Mouse (Mus musculus) 416B (cell line): Measurements from ENCODE around the gene Fam71d.

Experiments
- DNase-seq: peaks from one replicate; pipeline ENCODE4 v3.0.0; 2011; ENCODE audit warnings: low read depth

Gene Fam71d

GRCm38 (mm10) chr12:78691325-78691724 lies at the start of gene Fam71d:
Gene Fam71d, plus strand, starts transcription at chr12:78691535.
- DNase-seq = no peak

DNA sequence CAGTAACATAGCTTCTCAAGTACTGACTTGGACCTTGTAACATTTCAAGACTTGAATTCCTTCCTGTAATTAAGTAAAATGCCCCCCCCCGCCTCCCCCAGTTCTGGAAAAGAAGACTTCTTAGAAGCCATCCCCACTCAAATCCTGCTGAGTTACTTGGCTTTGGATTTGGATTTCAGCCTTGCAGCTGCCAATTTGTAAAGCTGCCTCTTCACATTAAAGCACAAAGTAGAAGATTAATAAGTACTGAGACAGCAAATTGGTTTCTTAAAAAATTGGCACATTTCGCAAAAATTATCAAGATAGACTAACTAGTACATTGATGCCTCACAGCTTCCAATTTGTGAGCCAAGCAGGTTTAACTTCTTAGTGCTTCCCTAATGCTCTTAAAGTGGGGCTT lies 47.6 kb upstream of the Fam71d start:
- DNase-seq = no peak

DNA sequence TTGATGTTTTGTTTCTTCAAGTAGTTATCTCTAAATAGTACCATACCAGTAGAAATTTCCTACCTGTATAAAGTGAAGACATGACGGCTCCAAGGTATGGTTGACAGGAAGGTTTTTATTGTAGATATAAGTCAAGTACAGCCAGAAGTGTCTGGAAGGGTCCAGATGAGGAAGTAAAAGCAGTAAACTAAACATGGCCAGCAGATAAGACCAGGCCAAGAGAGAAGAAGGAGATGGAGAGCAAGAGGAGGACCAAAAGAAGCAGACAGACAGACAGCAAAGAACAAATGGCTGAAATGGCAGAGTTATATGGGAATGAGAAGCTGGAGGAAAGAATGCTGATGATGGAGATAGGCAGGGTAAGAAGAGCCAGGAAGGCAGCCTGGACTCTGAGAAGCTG lies 46.1 kb upstream of the Fam71d start:
- DNase-seq = no peak

DNA sequence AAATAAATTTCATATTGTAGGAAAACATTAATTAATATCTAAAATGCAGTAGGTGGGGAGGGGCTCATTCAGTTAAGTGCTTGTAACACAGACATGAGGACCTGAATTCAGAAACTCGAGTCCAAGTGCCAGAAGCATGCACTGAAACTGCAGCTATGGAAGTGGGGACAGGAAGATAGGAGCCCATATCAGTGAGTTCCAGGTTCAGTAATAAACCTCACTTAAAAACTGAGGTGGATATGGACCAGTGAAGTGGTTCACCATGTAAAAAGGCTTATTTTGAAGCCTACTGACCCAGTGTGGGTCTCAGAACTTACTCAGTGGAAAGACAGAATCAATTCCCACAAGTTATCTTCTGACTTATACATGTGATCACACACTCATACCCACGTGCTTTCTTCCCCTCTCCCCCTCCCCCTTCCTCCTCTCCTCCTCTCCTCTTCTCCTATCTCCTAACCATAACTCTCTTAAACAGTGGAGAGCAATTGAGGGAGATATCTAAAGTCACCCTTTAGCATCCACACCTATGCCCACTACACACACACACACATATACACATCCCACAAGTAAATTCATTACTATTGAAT lies 31.5 kb upstream of the Fam71d start:
- no peak for DNase-seq

GRCm38 (mm10) chr12:78678101-78678806 lies 13.1 kb upstream of the Fam71d start:
- no peak for DNase-seq

- peak; percentile 69 for DNase-seq
Measured at GRCm38 (mm10) chr12:78678807-78679189, 12.5 kb upstream of the Fam71d start.

DNA sequence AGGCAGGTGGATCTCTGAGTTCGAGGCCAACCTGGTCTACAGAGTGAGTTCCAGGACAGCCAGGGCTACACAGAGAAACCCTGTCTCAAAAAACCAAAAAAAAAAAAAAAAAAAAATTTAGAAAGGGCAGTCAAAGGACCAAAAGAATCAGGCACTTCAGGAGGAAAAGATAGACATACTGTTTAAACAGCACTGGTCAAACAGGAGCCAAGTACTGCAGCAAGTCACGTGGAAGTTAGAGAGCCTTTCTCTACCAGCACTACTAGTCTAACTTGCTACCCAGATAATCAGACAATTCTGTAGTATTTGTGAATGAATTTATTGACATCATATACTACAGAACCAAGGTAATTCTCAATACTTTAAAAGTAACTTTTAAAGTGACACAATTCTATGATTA lies 10.3 kb upstream of the Fam71d start:
- DNase-seq = no peak

- peak; percentile 32 for DNase-seq
Measured at GRCm38 (mm10) chr12:78682279-78682678, 9.1 kb upstream of the Fam71d start.

GRCm38 (mm10) chr12:78685669-78686215 lies 5.6 kb upstream of the Fam71d start:
- DNase-seq = no peak

DNA sequence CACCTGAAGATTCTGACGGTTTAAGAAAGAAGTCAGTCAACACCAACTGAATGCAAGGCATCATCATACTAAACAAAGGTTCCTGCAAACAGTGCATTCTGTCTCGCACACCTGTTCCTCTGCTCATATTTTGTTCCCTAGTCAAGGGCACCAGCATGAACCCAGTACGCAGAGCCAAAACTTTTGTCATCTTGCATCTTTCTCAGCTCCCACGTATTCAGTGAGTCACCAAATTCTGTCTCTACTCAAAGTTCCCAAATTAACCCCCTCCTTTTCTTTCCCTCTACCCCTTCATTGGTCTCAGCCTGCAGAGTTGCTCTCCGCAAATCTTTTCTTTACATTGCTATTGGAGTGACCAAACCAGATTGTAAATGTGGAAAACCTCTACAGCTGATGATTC lies 2.5 kb upstream of the Fam71d start:
- DNase-seq = no peak

DNA sequence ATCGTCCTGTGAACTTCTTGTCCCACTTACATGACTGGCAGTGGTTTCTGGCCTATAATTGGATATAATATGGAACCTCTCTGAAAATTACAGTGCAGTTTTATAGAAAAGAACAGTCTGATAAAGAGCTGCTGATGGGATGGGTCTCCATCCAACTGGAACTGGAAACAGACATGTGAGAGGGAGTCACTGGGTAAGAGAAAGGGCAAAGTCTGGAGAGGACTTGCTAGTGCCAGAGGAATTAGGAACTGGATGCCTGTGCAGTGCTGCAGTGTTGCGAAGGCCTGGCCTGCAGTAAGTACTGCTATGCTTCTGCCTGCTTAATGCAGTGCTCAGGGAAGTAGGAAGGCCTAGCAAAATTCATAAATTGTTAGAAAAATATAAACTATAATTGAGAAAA lies 1.9 kb downstream of the Fam71d start:
- DNase-seq = no peak

DNA sequence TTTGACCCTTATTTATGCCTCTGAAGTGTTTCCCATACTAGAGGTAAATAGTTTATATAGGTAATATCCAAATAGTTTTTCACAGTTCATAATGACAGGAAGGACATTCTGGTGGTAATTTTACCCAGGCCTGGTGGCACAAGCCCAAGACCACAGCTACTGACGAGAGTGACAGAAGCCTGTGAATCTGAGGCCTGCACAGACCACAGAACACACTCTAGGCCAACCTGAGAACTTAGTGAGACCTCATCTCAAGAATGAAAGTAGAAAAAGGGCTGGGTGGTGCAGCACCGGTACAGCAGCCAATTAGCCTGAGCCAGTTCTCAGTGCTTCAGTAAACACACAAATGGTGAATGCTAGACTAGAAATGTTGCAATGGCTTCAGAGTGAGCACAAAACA lies 26.4 kb downstream of the Fam71d start:
- DNase-seq = peak; percentile 63

GRCm38 (mm10) chr12:78727723-78728122 lies 36.4 kb downstream of the Fam71d start:
- no peak for DNase-seq

GRCm38 (mm10) chr12:78739633-78740032 lies 48.3 kb downstream of the Fam71d start:
- DNase-seq = no peak

DNA sequence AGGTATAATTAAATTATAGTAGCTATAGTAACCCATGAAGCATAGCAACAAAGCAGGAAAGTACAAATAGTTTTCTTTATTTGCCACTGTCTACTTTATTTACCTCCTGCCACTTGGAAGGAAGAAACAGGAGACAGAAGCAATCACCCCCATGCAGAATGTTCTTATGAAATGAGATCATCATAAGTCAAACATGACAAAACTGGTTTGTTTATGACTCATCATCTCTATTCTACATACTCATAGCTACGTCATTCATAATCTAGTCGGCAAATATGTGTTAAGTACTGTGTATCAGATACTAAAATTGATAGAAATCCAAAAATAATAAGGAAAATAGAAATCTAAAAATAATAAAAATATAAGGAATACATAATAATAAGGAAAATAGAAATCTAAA lies 49.0 kb downstream of the Fam71d start:
- DNase-seq = peak; percentile 30

GRCm38 (mm10) chr12:78746226-78746625 lies 54.9 kb downstream of the Fam71d start:
- DNase-seq = no peak

DNA sequence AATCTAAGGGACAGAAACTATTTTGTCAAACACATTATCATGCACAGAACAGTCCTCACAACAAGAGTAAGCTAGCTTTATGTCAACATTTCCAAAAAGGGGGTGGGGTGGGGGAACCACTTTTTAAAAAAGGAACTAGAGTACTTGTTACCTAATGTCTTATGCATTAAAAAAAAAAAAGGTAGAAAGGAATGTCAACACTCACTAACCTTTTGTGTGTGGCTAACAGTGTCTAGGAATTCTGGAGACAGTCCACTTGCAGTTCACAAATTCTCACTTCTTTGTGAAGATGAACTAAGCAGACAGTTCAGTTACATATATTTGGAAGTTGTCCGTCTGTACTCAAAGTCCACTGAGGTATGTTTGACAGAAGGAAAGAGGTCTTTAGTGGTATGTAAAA lies 56.1 kb downstream of the Fam71d start:
- DNase-seq = peak; percentile 26

DNA sequence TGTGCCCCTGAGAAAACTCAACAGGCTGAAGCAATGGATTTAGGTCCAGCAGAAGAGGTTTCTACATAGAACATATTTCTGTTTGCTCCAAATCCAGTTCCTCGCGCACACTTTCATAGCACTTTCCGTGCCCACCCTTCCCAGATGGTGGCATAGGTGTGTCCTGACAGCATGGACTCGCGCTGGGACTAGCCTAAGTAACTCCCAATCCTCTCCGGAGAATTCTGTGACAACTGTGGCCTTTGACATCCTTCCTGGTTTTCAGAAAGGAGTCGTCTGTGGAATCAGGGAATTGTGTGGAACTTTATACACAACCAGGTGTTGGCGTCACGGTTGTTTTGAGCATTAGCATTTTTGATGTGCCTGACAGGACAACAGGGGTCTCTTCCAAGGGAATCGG lies 56.8 kb downstream of the Fam71d start:
- no peak for DNase-seq

DNA sequence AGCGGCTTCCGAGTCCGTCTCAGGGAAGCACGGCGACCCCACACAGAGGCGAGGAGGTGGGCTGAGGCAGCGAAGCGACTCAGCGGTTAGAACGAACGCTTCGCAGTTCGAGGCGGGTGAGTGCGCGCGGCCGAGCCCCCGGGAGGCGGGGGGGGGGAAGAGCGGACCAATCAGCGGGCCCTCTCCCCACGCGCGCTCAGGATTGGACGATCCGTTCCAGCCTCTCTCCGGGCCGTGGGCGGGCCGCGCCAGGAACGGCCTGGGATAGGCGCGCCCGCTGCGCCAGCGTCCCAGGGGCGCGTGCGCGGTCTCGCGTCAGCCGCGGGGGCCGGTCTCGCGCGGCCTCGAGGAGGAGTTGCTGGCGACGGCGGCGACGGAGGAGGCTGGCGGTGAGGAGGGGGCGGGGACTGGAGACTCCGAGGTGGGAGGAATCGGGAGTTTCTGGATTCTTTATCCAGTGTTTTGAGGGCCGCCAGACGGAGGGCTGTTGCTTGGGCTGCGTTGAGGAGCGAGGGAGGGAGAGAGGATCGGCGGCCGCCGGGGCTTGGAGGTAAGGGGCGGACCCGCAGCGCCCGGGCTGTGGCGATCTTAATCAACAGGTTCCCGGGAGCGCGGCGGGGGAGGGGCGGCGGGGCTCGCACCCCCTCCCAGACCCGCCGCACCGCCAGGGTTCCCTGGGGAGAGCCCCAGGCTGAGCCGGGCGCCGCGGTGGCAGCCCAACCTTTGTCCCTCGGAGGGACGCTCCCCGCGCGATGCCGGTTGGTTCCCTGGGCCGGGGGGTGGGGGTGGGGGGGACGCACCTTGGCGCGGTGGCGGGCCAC lies 57.4 kb downstream of the Fam71d start, which contains the start of gene Mpp5:
Mpp5 (plus strand) TSS at position 351 of the 821 bp plus-strand sequence.
- peak; percentile 93 for DNase-seq

- DNase-seq = peak; percentile 73
Measured at GRCm38 (mm10) chr12:78749378-78749801, 58.1 kb downstream of the Fam71d start.

GRCm38 (mm10) chr12:78761979-78762378 lies 70.6 kb downstream of the Fam71d start:
- DNase-seq = no peak

DNA sequence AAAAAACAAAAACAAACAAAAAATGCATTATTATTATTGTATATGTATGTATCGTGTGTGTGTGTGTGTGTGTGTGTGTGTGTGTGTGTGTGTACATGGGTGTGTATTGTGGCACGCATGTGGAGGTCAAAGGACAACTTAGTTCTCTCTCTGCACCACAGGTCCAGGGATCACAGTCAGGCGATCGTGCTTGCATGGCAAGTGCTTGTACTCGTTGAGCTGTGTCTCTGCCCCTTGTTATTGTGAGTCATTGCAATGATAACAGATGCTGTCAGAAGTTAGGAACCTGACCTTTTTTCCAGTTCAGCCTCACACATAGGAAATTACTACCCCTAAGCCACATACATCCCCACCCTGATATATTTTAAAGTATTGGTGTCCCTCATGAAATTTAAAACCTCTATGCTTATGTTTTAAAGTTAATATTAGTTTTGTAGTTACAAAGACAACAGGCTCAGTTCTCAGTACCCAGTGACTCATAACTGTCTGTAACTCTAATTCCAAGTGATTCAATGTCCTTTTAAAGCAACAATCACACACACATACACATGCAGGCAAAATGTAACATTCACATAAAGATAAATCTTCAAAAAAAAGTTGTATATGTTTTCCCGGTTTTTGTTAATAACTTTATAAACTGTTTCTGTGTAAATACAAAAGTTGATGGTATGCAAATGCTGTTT lies 77.8 kb downstream of the Fam71d start:
- DNase-seq = peak; percentile 81
